Mouse (Mus musculus) small intestine, adult 2 months (tissue): ENCODE results near the gene Samd4b. TPM values are rescaled to one million over a fixed set of nuclear protein-coding genes. Genes with fewer than 3 reads are reported as not detected.
A peak's percentile ranks its signal among the peaks of the same experiment; 100 is the strongest.

Experiments
- H3K27ac ChIP-seq: fragments of 200-500 bp; 2 replicates; pipeline ENCODE4 v1.5.1; 2012; ENCODE audit warnings: low read depth, low read length, control low read depth, inconsistent platforms; ENCODE audit not compliant: insufficient read depth
- H3K27me3 ChIP-seq: fragments of 200-500 bp; 2 replicates; pipeline ENCODE4 v1.6.1; 2012; ENCODE audit warnings: mild to moderate bottlenecking, moderate library complexity, low read length, inconsistent platforms; ENCODE audit not compliant: control insufficient read depth, insufficient read depth
- H3K36me3 ChIP-seq: fragments of 200-500 bp; 2 replicates; pipeline ENCODE4 v1.6.1; 2012; ENCODE audit warnings: mild to moderate bottlenecking, low read length, control low read depth, inconsistent platforms; ENCODE audit not compliant: control insufficient read depth, insufficient read depth
- H3K4me1 ChIP-seq: fragments of 200-500 bp; 2 replicates; pipeline ENCODE4 v1.6.1; 2012; ENCODE audit warnings: low read length, inconsistent platforms, mixed read lengths; ENCODE audit not compliant: control insufficient read depth, insufficient read depth, insufficient read length
- H3K4me3 ChIP-seq: fragments of 200-500 bp; 2 replicates; pipeline ENCODE4 v1.5.1; 2012; ENCODE audit warnings: low read depth, mild to moderate bottlenecking, control low read depth, inconsistent platforms, low read length, moderate library complexity
- CTCF ChIP-seq: fragments of 200-500 bp; IDR thresholded peaks from 2 replicates; pipeline ENCODE4 v1.5.1; 2012; ENCODE audit warnings: low read depth, mild to moderate bottlenecking, control low read depth, inconsistent platforms, low read length, moderate library complexity, mixed read lengths; ENCODE audit not compliant: insufficient replicate concordance, insufficient read length; ENCODE audit errors: extremely low read depth
- POLR2A ChIP-seq: fragments of 200-500 bp; IDR thresholded peaks from 2 replicates; pipeline ENCODE4 v1.6.1; 2012; ENCODE audit warnings: low read depth, mild to moderate bottlenecking, control low read depth, inconsistent platforms, low read length, moderate library complexity
- WGBS: fragments of 180-500 bp; shearing (Covaris S2); methylation state at CpG from one replicate; pipeline ENCODE4 v1.1.7; 2018; 5-methylcytosine and 5-hydroxymethylcytosine counted together
- polyA plus RNA-seq: library from polyadenylated mRNA; depleted of rRNA; stranded (reverse); fragments of >200 nt; gene quantifications from 2 replicates; pipeline ENCODE4 v1.2.3, GENCODE M21; 2012; rRNA removed

Samd4b gene
- 43.4 and 82.0 TPM in 2 replicates for polyA plus RNA-seq

GRCm38 (mm10) chr7:28597642-28598446 is at the start of gene Samd4b, which contains the start of gene Pak4:
TSS of gene Samd4b (minus strand) at chr7:28598144.
TSS of gene Pak4 (minus strand) at chr7:28598185.
- Histone ChIP-seq H3K4me3 (peak within 1 kb of the TSS; percentile 98), H3K27ac (peak within 1 kb of the TSS; percentile 92), H3K36me3 (0 out of 2 replicates have a peak, but pooled peaks cover 3% of the 10 kb centered on the region), H3K27me3 (no peaks in the 10 kb centered on the region), H3K4me1 (peaks cover 31% of the 10 kb centered on the region)
- TF ChIP-seq POLR2A (peak; percentile 95), CTCF (no peak)
- WGBS: under 1% methylated on average over 62 of the region's 66 CpGs

- H3K27me3 ChIP-seq: no peaks in the 10 kb centered on the region
- no peaks in the 10 kb centered on the region for H3K4me1 ChIP-seq
- no peaks in the 10 kb centered on the region for H3K36me3 ChIP-seq
- H3K4me3 ChIP-seq: no peak overlapping the region
- no peak for TF ChIP-seq CTCF
- no peak for TF ChIP-seq POLR2A
- H3K27ac ChIP-seq: no peak overlapping the region
- 33% methylated on average over 7 of the region's 7 CpGs for WGBS
Measured at GRCm38 (mm10) chr7:28647016-28647415, 49.1 kb upstream of the Samd4b start.

GRCm38 (mm10) chr7:28645947-28646475 is 48.1 kb upstream of the Samd4b start:
- no peak for TF ChIP-seq POLR2A
- no peak for TF ChIP-seq CTCF
- WGBS: 78% methylated on average over 2 of the region's 2 CpGs
- H3K27ac ChIP-seq: no peak overlapping the region

GRCm38 (mm10) chr7:28645366-28645765 is 47.4 kb upstream of the Samd4b start:
- TF ChIP-seq POLR2A: no peak
- no peak for TF ChIP-seq CTCF
- Histone ChIP-seq H3K4me1 (no peaks in the 10 kb centered on the region), H3K27ac (no peak overlapping the region), H3K36me3 (no peaks in the 10 kb centered on the region), H3K27me3 (no peaks in the 10 kb centered on the region), H3K4me3 (no peak overlapping the region)
- WGBS: 83% methylated on average over 6 of the region's 6 CpGs

More at GRCm38 (mm10) chr7:28645947-28646475, 48.1 kb upstream of the Samd4b start:
- no peaks in the 10 kb centered on the region for H3K4me1 ChIP-seq
- H3K4me3 ChIP-seq: no peak overlapping the region
- no peaks in the 10 kb centered on the region for H3K36me3 ChIP-seq
- no peaks in the 10 kb centered on the region for H3K27me3 ChIP-seq

- Histone ChIP-seq H3K36me3 (no peaks in the 10 kb centered on the region), H3K4me1 (no peaks in the 10 kb centered on the region), H3K27me3 (0 out of 2 replicates have a peak, but pooled peaks cover 3% of the 10 kb centered on the region), H3K4me3 (no peak overlapping the region), H3K27ac (no peak overlapping the region)
- no peak for TF ChIP-seq POLR2A
- no peak for TF ChIP-seq CTCF
- 61% methylated on average over 8 of the region's 8 CpGs for whole genome bisulfite sequencing
Measured at GRCm38 (mm10) chr7:28641546-28641945, 43.6 kb upstream of the Samd4b start.

GRCm38 (mm10) chr7:28637511-28637910 is 39.6 kb upstream of the Samd4b start:
- Histone ChIP-seq H3K4me1 (no peaks in the 10 kb centered on the region), H3K36me3 (no peaks in the 10 kb centered on the region), H3K27ac (no peak overlapping the region), H3K4me3 (no peak overlapping the region), H3K27me3 (0 out of 2 replicates have a peak, but pooled peaks cover 3% of the 10 kb centered on the region)
- no peak for TF ChIP-seq CTCF
- TF ChIP-seq POLR2A: no peak
- WGBS: 8% methylated on average over 8 of the region's 8 CpGs

- Histone ChIP-seq H3K27me3 (peaks cover 23% of the 10 kb centered on the region), H3K36me3 (no peaks in the 10 kb centered on the region), H3K4me3 (no peak overlapping the region), H3K4me1 (no peaks in the 10 kb centered on the region), H3K27ac (no peak overlapping the region)
- WGBS: 16% methylated on average over 4 of the region's 4 CpGs
- TF ChIP-seq POLR2A: no peak
- TF ChIP-seq CTCF: no peak
Measured at GRCm38 (mm10) chr7:28634128-28634527, 36.2 kb upstream of the Samd4b start.
